Mouse (Mus musculus) heart, adult 18-20 months (tissue): ENCODE data around the gene Hspbap1. TPM values are rescaled to one million over a fixed set of nuclear protein-coding genes. Genes with fewer than 3 reads are reported as not detected.

Source experiments
- DNase-seq, 2 experiments: peaks; one replicate each; pipeline ENCODE4 v3.0.0; 2021 to 2022; ENCODE audit warnings: mixed read lengths in 1 of 2
- total RNA-seq, 2 experiments: library from RNA; stranded (reverse); gene quantifications; 2 replicates each; pipeline ENCODE4 v1.2.3; 2021

Hspbap1 gene
- total RNA-seq, 2 experiments from 2014 or later: 2.4 to 3.2 TPM

GRCm38 (mm10) chr16:35791962-35792521, 21.9 kb downstream of the Hspbap1 start:
- no peak for DNase-seq

- DNase-seq: peak in 1 of 2 experiments; percentile 51
These were observed 32.0 kb downstream of the Hspbap1 start for GRCm38 (mm10) chr16:35802163-35802562.

GRCm38 (mm10) chr16:35803723-35804122, 33.5 kb downstream of the Hspbap1 start:
- DNase-seq: no peak

GRCm38 (mm10) chr16:35806973-35807662, 36.9 kb downstream of the Hspbap1 start:
- no peak for DNase-seq

DNA sequence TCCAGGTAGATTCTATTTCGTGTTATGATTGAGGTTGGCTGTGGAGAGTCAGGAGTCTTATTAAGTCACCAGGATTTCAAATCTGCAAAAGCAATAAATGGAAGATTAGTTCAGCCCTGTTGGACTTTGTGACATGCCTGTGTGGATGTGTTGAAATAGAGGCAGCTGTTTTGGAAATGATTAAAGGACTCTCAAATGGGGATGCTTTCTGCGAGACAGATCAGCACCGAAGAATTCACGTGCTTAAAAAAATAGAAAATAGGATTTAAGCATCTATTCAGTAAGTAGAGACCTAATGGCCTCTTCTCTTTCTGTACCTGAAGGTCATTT, 37.5 kb downstream of the Hspbap1 start:
- no peak for DNase-seq

DNA sequence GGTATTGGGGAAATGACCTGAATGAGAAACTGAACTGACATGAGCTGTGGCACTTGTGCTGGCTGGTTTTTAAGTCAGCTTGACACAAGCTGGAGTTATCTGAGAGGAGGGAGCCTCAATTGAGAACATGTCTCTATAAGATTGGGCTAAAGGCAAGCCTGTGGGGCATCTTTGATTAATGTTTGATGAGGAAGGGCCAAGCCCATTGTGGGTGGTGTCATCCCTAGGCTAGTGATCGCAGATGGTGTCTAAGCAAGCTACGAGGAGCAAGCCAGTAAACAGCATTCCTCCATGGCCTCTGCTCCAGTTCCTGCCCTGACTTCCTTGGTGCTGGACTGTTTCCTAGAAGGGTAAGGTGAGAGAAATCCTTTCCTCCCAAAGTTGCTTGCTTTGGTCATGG, 38.7 kb downstream of the Hspbap1 start:
- DNase-seq: no peak

DNA sequence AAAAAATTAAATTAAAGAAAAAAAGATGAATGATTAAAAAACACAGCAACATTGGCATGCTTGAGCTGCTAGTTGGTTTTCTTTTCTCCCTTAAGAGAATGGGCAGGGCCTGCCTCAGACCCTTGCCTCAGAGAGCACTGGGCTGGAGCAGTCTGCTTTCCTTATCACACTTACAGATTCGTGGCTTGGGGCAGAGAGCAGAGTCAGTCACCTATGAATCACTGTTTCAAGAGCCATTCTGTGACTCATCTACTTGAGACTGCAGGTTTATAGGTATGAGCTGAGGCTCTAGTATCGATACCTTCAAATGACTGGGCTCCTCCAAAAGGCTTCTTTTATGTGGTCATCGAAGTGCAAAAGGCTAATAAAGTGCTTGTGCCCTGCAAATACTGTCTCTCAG, 42.9 kb downstream of the Hspbap1 start:
- DNase-seq: no peak

DNA sequence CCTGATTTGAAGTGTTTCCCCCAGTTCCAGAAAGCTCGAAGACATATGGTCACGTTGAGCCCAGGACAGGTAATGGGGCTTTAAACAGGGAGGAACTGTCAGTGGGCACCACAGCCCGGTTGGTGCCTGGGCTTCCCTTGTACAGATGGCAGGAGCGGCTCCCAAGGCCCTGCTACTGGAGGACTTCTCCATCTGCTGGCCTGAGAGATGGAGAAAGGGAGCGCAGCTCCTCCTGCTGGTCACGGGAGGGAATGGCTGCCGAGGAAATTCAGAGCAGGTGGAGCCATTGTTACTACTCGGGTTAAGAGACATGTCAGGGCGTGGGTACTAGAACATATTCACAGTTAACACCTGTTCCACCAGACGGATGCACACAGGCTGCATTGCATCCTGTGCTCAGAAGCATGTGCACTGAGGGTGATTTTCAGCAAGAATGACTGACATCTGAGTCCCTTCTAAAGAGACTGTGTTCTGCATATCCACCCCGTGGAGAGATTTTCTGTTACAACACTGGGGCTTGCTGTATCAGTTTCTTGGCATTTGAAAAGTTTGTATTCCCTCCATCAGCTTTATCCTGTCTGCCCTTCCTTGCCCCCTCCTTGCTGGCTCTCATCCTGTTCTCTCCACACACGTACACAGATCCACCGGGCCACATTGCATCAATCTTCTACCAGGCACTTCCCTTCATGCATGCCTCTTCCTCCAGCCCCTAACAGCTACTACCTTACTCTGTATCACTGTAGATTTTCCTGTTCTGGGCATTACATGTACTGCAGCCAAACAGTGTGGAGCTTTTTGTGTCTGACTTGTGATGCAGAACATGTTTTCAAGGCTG, 47.3 kb downstream of the Hspbap1 start:
- peak; percentile 81 to 91 for DNase-seq

- DNase-seq: peak; percentile 23 to 26
These were observed 59.8 kb downstream of the Hspbap1 start for GRCm38 (mm10) chr16:35829999-35830398.

GRCm38 (mm10) chr16:35832926-35833325, 62.8 kb downstream of the Hspbap1 start:
- DNase-seq: no peak

- DNase-seq: no peak
These were observed 64.5 kb downstream of the Hspbap1 start for GRCm38 (mm10) chr16:35834653-35835052.

DNA sequence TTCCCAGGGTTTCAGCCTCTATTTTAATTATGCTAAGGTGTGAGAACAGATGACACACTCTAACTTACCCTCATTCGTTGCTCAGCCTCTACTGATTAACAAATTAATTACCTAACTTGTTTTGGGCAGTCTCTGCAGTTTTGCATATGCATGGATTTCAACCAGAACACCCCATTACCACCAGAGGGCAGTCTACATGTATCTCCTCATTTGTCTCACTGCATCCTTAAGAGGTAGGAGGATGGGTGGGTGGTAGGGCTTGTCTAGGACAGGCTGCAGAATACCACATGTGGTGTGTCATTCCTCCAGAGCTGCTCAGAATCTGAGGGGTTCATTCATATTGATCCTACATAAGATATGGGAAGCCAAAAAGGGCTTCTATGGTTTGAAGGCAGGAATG, 69.5 kb downstream of the Hspbap1 start:
- peak; percentile 32 to 64 for DNase-seq

- no peak for DNase-seq
These were observed 77.0 kb downstream of the Hspbap1 start for GRCm38 (mm10) chr16:35847138-35847537.

DNA sequence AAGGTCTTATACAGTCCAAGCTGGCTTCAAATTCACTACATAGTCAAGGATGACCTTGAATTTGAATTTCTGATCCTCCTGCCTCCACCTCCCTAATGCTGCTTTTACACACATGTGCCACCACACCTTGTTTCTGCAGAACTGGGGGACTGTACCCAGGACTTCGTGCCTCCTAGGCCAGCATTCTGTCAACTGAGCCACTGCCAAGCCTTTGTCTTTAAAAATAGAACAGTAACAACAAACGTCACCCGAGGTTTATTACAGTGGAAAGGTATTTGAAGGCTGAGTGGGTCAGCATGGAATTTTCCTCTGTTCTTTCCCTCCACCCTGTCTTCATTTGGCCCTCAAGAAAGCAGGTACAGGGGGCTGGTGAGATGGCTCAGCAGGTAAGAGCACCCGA, 85.7 kb downstream of the Hspbap1 start:
- DNase-seq: peak; percentile 18 to 32

DNA sequence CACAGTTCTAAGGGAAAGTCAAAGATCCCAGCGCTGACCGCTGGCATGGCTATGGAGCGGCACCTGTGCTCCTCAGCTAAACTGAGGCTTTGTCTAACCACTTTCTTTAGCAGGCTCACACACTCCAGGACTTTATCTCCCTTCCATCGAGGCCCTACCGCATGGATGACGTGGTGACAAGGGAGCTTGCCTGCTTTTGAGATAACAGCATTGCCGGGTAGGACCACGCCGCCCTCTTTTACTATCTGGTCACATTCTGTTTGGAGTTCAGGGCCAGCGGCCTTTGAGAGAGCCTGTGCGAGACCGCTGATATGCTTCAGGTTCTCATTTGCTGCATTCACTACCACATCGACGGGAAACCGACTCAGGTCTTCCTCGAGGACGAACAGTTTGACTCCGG, 86.6 kb downstream of the Hspbap1 start:
- no peak for DNase-seq

DNA sequence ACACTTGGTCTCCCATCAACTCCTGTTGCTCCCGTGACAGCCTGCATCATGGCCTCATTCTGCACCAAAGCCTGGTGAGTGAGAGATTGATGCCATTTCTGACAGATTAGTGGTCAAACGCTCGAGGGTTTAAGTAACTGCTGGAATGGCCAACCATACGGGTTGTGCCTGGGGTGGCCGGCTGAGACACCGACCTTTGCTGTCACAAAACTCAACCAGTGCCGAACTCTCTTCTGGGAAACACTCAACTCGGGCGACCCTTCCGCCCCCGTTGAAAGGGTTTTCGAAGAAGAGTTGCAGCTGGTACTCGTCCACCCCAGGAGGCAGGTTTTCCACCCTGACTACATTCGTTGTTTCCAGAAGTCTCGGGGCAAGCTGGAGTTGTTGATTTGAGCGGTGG, 90.1 kb downstream of the Hspbap1 start:
- no peak for DNase-seq

DNA sequence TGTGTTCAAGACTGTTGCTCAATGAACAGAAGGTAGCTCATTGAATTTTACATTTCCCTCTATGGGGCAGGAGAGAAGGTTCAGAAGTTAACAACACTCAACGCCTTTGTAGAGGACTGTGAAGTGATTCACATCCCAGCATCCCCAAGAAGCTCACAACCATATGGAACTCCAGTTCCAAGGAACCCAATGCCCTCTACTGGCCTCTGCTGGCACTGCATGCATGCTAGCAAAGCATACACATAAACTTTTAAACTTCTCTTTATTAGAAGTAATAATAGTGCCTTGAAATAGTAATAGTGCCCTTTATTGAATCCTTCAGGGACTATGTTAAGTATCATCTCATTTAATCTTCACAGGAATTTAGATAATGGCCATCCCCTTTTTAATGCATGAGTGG, 91.9 kb downstream of the Hspbap1 start:
- peak in 1 of 2 experiments; percentile 47 for DNase-seq

GRCm38 (mm10) chr16:35867726-35868125, 97.6 kb downstream of the Hspbap1 start:
- DNase-seq: no peak

DNA sequence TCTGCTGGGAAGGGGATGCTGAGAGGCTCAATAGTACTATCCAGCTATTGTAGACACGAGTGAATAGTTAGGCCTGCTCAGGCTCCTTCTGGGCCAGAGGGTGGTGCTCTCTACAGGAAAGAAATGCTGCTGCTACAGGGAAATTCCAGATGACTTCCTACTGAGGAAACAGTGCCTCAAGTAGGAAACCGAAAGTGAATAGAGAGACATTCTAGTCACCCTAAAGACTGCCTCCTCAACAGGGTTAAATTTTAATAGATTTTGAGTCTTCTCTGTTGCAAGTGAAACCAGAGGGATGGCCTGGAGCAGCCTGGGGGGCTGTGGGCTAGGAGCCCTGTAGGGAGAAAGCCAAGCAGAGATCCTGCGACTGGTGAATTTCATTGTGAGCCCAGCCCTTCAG, 99.0 kb downstream of the Hspbap1 start:
- DNase-seq: peak; percentile 58 to 71

GRCm38 (mm10) chr16:35869656-35870055, 99.5 kb downstream of the Hspbap1 start:
- DNase-seq: peak in 1 of 2 experiments; percentile 25

DNA sequence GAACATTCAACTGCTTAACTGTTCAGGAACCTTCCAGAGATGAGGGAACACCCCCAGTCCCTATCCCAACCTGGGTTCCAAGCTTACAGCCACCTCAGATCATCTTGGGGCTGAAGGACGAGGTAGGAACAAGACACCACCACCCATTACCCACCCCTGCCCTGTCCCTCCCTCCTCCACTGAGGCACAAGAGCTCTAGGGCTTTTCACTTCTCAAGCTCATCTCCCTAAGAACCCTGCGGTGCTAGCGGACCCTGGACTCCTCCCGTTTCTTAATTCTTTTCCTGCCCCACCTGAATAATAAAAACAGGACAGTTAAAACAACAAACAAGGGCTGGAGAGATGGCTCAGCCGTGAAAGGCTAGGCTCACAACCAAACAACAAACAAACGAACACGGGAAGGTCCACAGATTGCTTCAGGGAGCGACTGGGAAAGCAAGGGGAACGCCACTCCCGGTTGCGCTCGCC, 100.4 kb downstream of the Hspbap1 start:
- peak; percentile 35 to 73 for DNase-seq

GRCm38 (mm10) chr16:35871048-35871851, 101.1 kb downstream of the Hspbap1 start, which contains the start of gene Parp14:
Gene Parp14, minus strand, starts transcription at chr16:35871544.
- peak; percentile 63 to 77 for DNase-seq
